Mouse (Mus musculus): ENCODE data around the gene Lyg2.

The Lyg2 gene

DNA sequence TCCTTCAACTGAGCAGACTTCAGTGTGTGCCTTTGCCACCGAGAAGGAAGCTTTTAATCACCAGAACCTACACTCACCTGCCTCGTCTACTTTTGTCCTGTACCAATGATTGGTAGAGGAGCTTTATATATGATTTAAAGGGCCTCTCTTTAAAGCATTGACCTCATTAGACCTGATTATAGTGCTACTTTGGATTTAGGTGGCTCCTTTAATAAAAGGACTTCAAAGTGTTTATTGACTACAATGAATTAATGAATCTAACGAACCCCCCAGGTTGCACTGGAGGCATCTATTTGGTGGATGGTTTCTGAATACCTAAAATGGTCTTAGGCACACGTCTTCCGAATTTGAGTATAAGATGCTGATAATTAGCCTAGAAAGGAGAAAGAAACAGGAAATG is at the start of gene Lyg2:
TSS of gene Lyg2 (minus strand) at position 101 of the 400 bp plus-strand sequence.
- no peak for DNase-seq (ENCODE audit: low spot score)

DNA sequence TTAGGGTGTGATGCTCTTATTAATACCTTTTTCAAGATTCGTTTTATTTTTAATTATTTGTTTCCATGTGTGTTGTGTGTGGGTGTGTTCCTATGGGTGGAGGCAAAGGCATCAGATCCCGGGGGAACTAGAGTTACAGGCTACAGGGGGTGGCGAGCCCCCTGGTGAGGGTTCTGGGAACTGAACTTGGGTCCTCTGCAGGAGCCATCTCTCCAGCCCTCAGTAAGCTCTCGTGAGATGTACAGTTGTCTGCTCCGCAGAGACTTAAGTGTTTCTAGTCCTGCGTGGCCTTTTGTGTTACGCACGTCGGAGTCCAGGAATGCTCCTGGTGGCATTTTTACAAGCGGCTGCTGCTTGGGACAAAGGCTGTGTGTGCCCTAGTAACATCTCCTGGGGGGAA is 49.3 kb upstream of the Lyg2 start:
- DNase-seq (ENCODE audit: low spot score) = no peak

DNA sequence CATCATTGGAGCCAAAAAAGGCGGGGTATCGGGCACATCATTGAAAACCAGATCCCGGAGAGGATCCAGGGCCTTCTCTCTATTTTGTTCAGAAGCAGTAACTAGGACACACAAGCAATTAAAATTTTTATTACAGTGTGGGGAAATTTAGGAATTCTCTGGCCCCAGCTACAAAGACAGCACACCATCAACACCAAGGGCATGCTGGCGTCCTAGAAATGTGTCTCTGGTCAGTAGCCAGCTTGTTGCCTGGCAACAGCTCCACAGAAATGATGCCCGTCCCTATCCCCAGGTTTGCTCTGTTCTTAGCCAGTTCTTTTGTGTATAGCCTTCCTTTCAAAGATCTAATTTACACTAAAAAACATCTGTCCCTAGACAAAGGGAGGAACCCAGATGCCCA is 43.2 kb upstream of the Lyg2 start:
- DNase-seq (ENCODE audit: low spot score) = no peak

DNA sequence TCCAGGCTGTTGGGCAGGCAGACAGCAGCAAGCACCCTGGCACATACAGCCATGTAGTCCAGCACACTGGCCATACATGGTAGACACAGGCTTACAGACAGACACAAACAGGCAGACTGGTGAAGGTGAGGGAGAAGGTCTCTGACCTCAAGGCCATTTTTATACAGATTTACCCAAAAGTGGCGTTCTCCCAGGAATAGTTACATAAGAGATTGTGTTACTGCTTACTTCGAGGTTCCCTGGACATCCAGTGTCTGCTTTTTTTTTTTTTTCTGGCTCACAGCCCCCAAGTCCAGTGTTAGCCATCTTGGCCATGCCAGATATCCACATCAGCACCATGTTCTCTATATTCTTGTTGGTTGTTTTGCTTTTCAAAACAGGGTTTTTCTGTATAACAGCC is 42.2 kb upstream of the Lyg2 start:
- no peak for DNase-seq (ENCODE audit: low spot score)

DNA sequence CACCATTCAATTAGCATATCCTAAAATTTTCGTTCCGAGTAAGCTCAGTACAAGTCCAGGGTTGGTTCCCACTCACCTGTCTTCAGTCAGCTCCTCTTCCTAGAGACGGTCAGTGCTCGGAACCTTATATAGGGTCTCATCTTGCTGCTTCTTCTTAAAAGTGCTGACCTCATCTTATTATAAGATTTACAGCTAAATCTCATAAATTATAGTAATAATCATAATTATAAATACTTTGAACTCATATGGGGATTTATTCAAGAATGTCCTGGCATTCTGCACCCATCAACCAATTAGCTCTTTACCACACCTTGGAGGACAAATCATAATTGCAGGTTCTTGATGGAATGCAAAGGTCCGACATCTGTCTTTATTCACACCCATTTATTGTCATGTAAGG is 41.4 kb upstream of the Lyg2 start, which contains the start of gene Lyg1:
TSS of gene Lyg1 (minus strand) at position 101 of the 400 bp plus-strand sequence.
- DNase-seq (ENCODE audit: low spot score) = no peak

DNA sequence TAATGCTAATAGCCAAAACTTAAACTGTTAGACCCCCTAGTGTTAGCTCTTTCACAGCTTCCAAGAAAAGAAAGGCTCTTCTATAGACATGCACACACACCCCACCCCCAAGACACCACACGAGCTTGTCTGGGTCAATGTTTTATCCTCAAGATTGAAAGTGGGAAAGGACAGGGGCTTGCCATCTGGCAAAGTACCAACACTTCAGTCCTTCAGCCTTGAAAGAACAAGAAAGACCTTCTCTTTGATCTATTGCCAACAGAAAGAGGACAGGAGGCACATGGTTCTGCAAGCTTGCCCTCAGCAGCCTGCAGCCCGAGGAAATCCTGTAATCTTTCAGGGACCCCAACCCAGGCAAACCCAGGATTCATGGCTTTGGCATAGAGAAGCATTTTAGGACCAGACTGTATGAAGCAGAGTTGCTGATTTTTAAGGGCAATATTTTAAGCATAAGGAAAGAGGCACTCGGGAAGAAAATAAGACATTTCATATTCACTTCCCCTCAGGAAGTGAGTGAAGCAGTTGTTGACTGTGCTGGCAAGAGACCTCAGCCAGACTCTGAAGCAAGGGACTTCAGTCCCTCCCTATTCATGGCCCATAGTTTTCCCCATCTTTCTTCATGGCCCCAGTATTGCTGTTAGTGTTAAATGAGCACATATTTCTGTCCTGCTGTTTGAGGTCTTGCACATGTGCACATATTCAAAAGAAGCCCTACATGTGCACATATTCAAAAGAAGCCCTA is 40.6 kb upstream of the Lyg2 start:
- no peak for DNase-seq (ENCODE audit: low spot score)

DNA sequence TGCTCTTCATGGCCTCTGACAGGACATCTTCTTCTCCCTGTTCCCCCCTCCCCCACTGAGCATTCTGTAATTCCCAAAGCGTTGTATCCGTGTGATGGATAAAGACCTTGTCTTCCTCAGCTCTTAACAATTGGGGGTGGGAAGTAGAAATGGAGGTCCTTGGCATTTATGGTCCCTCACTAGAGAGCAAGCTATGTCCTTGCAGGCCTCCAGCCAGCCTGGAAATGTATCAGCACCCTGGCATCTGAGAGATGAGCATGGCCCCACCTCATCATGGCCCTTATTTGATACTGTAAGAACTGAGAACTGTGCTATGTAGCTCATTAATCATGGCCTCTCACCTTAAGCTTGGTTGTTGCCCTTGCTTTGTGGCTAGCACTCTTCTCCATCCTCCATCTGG is 39.0 kb upstream of the Lyg2 start:
- no peak for DNase-seq (ENCODE audit: low spot score)

DNA sequence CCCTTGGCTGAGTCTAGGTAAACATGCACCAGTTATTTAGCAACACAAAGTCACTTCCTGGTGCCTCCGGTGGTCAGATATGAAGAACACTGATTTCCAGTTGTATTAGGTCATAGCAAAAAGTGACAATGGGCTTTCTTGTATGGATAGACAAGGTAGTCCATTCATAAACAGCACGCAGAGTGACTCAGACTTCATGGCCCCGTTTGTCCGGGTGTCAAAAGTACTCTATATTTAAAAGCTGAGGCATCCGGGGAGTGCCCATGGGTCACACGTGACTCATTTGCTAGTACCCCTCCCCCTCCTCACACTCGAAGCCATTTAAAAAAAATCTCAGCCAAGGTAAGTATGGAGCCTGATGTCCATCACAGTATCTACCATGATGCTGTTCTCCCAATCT is 38.5 kb upstream of the Lyg2 start:
- no peak for DNase-seq (ENCODE audit: low spot score)

DNA sequence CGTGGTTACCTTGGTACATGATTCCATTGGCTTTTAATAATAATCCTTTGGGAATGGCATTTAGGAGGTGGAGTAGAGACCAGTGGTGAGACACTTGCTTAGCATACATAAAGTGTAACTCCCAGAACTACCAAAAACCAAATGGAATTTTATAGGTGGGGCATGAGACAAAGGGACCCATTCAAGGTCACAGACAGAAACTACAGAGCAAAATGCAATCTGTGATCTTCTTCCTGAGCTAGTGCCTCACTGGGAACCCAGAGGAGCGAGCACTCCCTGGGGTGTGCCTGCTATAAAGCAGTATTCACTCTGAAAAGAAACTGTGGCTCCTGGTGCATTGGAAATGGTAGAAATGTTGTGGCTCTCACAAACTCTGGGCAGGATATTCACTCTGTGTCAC is 32.6 kb upstream of the Lyg2 start:
- no peak for DNase-seq (ENCODE audit: low spot score)

DNA sequence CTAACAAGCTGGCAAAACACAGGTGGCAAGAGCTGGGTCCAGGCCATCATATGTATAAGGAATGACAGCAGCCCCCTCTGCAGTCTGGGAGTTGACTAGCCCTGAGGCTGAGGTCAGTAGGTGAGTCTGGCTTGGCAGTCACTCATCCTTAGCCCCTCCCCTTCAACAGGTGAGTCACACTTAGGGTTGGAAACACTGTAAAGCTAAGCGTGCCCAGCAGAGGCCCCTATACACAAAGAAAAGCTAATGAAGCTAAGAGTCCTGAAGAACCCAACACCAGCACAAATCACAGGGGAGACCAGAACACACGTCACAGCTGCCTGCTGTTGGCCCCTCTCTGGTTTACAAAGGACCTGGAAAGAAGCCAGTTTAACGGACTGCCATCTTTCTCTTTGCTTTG is 15.5 kb upstream of the Lyg2 start:
- DNase-seq (ENCODE audit: low spot score) = no peak

DNA sequence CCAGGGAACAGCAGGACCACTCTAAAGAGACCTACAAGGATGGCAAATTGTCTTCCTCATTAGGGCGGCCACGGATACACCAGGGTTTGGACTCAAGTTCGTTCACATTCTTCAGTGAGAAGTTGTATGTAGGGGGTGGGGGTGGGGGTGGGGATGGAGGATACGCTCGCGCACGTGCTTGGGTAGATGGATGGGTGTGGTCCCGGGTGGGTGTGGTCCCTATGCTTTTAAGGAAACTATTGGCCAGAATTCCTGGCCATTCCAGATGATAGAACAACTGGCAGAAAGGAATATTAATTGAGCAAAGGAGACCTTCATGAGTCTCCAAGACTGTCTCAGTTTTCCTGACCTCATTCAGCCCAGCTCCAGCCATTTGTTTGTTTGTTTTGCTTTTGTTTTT is 9.7 kb upstream of the Lyg2 start:
- no peak for DNase-seq (ENCODE audit: low spot score)

DNA sequence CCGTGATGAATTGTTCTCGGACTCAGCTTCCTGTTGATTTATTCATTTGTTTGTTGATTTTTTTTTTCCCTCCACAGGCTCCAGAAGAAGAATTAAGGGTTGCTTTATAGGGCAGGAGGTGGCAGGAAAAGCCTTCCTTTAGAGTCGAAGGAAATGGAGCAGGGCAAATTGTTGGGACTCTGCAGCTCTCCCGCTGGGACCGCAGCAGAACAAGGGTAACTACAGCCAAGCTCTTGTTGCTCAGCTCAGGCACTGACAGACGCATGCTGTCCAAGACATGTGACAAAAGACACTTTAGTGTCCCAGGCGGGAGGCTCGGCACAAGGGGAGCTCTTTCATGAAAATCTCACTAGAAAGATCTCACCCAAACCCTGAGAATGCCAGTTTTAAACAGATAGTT is 6.2 kb upstream of the Lyg2 start:
- no peak for DNase-seq (ENCODE audit: low spot score)

DNA sequence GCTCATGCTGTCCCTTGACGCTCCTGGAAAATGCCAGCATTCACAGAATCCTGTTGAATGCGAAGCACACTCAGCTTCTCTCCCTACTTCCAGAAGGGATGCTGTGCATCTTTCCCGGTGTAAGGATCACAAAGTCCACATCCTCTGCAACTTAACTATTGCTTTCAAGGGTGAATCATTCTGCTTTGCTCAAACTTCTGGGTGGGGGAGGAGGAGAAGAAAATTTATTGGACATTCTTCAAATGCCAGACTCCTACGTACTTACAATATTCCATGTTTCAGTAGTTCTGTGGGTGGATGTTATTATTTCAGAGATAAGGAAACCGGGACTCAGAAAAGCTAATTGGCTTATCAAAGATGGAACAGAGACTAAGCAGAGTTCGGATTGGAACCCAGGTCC is 1.8 kb upstream of the Lyg2 start:
- no peak for DNase-seq (ENCODE audit: low spot score)

DNA sequence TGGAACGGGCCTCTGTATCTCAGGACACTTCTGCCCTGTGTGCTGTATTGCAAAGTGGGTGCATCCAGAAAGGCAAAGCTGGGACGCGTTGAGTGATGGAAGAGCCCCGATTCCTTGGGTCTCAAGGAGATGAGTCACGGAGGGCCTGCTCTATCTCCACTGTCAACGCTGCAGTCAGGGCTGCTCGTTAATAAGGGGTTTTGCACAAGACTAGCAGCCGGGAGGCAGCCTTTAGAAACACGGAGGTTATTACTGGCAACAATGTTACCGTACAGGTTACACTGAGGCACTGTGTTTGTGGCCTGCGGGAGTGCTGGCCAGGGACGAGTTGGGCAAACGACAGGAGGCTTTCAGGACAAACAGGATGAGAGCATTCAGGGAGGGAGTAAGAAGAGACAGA is 1.4 kb upstream of the Lyg2 start:
- no peak for DNase-seq (ENCODE audit: low spot score)

DNA sequence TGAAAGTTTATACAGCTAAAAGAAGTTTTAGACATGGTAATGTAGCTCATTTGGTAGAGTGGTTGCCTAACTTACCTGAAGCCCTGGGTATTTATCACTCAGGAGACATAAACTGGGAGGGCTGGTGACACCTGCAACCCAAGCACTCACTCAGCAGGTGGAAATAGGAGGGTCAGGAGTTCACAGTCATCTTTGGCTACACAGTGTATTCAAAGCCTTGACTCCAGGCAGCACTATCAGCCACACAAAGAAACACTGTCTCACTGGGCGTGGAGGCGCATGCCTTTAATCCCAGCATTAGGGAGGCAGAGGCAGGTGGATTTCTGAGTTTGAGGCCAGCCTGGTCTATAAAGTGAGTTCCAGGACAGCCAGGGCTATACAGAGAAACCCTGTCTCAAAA is 3.5 kb downstream of the Lyg2 start:
- DNase-seq (ENCODE audit: low spot score) = no peak

DNA sequence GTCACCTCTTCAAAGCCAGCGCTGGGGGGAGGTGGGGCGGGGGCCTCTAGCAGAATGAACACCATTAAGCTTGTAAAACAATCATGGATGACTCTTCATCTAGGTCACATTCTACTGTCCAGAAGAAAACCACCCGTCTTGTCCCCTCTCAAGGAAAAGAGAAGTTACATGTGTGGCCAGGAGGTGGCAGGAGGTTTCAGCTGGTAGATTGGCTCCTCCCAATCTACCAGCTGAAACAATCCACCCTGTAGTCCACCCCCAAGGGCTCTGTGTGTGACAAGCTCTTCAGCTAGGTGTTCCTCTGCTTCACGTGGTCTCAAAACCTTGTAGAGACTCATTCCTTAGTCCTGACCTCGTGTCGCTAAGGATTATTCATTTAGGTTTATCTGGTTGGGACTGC is 13.1 kb downstream of the Lyg2 start:
- no peak for DNase-seq (ENCODE audit: low spot score)

DNA sequence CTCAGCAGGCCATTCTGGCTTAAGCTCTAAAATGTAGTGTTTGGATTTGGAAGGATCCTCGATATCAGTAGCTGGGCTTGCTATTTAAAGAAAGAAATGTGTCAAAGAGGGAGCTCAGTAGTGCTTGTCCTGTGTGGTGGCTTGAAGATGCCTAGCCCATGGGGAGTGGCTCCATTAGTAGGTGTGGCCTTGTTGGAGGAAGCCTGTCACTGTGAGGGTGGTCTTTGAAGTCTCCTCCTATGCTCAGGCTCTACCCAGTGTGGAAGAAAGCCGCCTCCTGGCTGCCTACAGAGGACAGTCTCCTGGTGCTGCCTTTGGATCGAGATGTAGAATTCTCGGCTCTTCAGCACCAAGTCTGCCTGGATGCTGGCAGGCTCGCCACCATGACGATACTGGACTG is 16.0 kb downstream of the Lyg2 start:
- no peak for DNase-seq (ENCODE audit: low spot score)

DNA sequence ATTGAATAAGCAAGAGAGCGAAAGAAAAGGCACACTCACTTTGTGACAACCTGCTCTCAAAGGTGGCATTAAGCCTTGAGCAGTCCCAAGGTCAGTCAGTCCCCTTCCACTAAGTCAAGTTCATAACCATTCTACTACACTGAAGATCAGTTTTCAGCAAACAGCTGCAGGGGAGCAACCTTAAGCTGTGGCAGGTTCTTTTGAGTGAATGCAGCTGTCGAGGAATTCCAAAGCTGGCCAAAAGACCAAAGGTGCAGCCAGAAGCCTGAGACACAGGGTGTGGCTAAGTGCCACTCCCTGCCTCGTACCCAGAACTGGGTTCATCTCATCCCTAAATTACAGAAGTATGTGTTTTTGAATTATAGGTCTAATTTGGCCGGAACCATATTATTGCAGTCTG is 16.5 kb downstream of the Lyg2 start:
- no peak for DNase-seq (ENCODE audit: low spot score)

DNA sequence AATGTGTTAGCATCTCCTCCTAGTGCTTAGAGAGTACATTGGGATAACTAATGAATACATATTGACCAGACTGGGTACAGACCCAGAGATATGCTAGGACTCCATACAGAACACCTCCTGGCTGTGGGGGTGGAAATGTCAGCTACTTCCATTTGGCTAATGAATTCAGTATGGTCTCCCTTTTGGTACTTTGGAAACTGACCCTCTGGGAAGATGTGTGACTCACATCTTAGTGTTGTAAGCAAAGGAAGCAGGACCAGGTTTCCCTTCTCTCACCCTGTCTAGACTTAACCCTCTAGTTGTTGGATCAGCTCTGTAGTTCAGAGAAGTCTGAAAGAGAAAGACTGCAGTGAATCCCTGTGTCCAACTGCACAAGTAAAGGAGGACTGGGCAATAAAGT is 21.7 kb downstream of the Lyg2 start:
- no peak for DNase-seq (ENCODE audit: low spot score)

DNA sequence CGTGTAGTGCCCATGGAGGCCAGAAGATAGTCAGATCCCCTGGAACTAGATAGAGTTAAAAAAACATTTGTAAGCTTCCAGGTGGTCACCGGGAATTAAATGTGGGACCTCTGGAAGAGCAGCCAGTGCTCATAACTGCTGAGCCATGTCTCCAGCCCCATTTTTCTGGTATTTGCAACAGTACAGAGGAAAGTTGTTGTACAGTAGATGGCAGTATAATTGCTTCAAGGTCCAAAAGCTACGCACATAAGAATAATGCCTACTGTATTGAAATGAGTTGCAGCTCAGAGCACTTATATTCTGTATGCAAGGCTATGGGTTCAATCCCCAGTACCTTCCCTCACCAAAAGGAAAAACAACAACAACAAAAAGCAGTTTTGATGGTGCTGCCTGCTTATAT is 24.9 kb downstream of the Lyg2 start:
- DNase-seq (ENCODE audit: low spot score) = no peak

DNA sequence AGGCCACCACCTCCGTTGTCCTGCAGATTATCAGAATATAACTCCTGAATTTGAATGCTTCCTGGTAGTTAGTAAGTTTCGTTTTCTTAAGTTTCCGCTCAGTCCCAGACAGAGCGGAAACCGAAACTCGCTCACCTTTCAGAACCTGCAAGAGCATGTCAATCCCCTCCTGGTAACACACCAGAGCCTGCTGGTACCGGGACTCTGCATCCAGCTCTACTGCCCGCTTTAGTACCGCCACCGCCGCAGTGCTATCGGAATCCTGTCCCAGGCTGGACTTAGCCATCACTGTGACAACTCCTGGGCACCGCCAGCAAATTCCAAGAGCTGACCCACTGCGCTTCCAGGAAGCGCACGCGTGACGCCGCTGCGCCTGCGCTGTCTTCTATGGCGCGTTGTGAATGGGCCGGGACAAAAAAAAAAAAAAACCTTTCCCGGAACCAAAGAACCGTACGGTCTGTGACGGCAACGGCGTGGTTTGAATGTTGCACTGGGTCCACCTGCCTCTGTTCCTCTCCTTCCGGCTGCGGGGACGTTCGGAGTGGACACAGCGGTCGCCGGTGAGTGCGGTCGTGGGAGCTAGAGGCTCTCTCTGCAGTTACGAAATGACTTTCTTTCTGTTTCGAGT is 26.2 kb downstream of the Lyg2 start, which contains the start of the genes Mitd1 and Mrpl30:
TSS of gene Mitd1 (minus strand) at position 387 of the 628 bp plus-strand sequence.
TSS of gene Mrpl30 (plus strand) at position 453 of the 628 bp plus-strand sequence.
- peak; percentile 79 for DNase-seq (ENCODE audit: low spot score)

DNA sequence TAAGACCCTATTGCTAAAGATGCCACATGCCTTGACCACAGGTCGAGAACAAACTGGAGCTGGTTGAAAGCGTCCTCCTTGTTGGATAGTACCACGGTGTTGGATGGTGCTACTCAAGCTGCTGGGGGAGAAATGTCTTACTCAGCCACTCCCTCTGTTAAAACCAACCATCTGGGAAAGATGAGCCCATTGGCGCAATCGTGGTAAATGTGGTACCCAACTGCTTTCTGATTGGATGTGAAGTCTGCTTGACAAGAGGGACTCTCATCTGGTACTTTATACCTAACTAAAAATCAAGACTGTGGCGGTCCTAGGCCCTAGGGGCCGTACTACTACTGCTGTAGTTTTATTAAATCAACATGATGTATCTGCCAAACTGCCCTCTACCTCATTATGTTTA is 27.1 kb downstream of the Lyg2 start:
- DNase-seq (ENCODE audit: low spot score) = no peak

DNA sequence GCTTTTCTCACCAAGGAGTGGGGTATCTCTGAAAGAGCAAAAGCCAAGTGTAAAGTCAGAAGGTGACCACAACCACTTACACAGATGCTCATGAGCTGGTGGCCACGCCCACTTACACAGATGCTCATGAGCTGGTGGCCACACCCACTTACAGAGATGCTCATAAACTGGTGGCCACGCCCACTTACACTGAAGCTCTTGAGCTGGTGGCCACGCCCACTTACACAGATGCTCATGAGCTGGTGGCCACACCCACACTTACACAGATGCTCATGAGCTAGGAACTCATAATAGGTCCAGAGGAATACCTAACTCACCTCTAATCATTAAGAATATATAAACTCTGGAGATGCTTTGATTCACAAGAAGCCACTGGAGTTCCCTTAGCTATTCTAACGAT is 31.8 kb downstream of the Lyg2 start:
- DNase-seq (ENCODE audit: low spot score) = peak; percentile 17

DNA sequence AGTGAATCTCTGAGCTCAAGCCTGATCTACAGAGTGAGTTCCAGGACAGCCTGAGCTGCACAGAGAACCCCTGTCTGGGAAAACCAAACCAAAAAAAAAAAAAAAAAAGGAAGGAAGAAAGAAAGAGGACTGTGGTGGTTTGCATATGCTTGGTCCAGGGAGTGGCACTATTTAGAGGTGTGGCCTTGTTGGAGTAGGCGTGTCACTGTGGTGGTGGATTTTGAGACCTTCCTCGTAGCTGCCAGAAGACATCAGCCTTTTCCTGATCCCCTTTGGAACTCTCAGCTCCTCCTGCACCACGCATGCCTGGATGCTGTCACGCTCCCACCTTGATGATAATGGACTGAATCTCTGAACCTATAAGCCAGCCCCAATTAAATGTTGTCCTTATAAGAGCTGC is 32.9 kb downstream of the Lyg2 start:
- no peak for DNase-seq (ENCODE audit: low spot score)
